Mouse (Mus musculus): ENCODE results near the gene Lrrc20.

DNA sequence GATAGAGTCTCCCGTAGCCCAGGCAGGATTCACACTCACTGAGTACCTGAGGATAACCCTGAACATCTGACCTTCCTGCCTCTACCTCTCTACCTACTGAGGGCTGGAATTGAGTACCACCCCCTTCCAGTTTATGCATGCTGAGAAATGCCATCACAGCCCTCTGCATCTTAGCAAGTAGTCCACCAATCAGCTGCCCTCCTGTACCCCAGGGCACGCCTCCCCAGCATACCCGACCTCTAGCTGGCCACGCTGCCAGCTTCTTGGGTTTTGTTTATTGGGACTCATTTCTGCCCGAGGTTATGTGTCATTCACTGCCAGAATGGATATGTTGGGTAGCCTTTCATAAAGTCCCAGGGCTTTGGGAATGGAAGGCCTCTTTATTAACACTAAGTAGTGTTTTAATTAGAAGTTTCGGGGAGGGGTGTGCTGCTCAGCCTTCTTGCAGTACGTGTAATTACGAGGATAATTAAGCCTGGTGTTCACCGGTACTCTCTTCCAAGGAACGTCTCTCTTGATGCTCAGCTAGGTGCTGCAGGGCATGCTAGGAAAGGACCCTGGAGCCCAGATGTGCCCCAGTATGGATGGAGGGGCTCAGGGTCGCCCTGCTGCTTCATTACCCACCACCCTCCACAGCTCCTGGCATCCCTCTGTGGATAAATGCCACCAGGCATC lies 36.8 kb downstream of the Lrrc20 start:
- TF ChIP-seq CTCF (IDR thresholded peaks at IDR 0.05; ENCODE audit: low read depth) (no peak), EP300 (optimal IDR thresholded peaks at IDR 0.05) (no peak)
